Mouse (Mus musculus) spleen, postnatal 14 days (tissue): Measurements from ENCODE around the gene March6.

Source experiments
- DNase-seq, 2 experiments: peaks; one replicate each; pipeline ENCODE4 v3.0.0; 2021 to 2022; ENCODE audit warnings: low spot score in 2 of 2

Gene March6

GRCm38 (mm10) chr15:31530659-31531445 lies at the start of gene March6:
Gene March6 (minus strand): TSS chr15:31531053.
- peak; percentile 79 to 85 for DNase-seq

- no peak for DNase-seq
Measured at GRCm38 (mm10) chr15:31576076-31576475, 45.2 kb upstream of the March6 start.

- DNase-seq = no peak
Measured at GRCm38 (mm10) chr15:31573692-31574091, 42.8 kb upstream of the March6 start.

DNA sequence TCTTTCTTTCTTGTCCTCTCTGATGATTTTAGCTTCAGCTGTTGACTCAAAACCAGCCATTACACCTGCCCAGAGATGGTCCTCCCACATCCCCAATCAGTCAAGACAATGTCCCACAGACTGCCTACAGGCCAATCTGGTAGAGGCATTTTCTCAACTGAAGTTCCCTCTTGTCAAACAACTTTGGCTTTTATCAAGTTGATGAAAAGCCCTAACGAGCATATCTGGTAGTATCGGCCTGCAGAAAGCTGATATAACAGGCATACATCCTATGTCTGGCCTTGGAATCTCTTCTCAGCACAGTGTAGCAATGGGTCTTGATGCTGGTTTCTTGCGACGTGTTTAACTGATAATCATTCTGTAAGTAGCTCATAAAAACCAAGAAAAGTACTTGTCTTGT lies 42.4 kb upstream of the March6 start:
- no peak for DNase-seq

DNA sequence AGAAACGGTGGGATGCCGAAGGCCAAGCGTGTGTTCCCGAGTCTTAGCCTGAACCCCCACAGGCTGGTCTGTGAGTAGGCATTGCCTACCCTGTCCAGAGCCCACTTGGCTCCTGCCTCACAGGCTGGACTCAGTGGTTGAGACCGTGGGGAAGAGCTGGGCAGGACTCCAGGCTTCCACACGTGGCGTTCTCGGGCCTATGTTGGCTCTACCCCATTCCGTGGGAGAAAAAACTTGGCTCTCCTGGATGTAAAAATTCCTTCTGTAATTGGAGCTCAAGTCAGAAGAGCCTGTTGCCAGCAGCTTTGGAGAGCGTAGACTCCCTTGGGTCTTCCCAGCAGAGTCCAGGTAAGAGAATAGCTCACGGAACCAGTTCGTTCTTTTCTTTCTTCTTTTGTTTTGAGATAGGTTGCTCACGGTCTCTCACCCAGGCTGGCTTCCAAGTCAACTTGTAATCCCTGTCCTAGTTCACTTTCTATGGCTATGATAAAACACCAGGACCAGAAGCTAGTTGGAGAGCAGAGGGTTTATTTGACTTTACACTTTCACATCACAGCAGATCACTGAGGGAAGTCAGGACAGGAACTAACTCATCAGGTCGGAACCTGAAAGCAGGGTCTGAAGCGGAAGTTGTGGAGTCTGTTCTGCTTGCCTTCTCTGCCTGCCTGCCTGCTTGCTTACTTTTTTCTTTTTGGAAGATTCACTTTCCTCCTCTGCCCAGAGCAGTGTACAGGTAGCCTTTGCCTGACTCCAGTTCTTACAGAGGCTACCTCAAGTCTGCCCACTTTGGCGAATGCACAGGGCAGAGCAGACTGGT lies 41.3 kb upstream of the March6 start:
- no peak for DNase-seq

GRCm38 (mm10) chr15:31570959-31571358 lies 40.1 kb upstream of the March6 start:
- DNase-seq = no peak

GRCm38 (mm10) chr15:31569325-31570022 lies 38.6 kb upstream of the March6 start:
- DNase-seq = no peak

DNA sequence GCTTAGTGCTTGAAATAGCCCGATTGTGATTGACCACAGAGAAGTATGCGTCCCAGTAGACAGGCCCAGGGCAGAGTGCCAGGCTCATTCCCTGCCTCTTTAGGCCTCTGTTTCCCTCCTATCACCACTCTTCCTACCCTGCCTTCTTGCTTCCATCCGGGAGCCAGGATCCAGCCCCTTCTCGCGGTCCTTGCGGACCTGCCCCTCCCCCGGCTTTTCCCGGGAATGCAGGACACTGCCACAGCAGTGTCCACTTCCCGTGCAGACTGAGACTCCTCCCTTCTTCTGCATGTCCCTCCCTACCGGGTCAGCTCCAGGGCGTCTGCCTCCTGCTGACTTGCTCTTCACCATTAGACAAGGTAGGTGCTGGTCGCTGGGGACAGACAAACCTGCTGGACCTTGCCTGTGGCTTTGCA lies 37.7 kb upstream of the March6 start:
- no peak for DNase-seq

GRCm38 (mm10) chr15:31567431-31567830 lies 36.6 kb upstream of the March6 start:
- DNase-seq = no peak

GRCm38 (mm10) chr15:31565786-31566185 lies 34.9 kb upstream of the March6 start:
- no peak for DNase-seq

DNA sequence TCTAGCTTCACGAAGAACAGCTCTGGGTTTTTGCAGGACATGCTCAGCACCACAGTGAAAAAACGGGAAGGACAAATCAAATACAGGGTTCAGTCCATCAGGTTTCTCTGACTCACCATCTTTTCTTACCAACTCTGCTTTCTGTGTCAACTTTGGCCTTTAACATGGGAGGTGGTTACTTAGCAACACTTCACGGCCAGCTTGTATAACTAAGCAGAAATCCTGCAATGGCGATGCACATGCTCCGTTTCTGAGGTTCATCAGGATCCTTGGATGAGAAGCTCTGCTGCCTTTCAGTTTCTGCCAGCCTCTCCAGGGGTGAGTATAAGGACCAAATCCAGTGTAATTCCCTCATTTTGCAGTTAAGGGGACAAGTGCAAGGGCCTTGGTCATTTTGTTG lies 34.3 kb upstream of the March6 start, which contains the start of gene Cmbl:
TSS of gene Cmbl (plus strand) at position 206 of the 400 bp plus-strand sequence.
- DNase-seq = no peak

DNA sequence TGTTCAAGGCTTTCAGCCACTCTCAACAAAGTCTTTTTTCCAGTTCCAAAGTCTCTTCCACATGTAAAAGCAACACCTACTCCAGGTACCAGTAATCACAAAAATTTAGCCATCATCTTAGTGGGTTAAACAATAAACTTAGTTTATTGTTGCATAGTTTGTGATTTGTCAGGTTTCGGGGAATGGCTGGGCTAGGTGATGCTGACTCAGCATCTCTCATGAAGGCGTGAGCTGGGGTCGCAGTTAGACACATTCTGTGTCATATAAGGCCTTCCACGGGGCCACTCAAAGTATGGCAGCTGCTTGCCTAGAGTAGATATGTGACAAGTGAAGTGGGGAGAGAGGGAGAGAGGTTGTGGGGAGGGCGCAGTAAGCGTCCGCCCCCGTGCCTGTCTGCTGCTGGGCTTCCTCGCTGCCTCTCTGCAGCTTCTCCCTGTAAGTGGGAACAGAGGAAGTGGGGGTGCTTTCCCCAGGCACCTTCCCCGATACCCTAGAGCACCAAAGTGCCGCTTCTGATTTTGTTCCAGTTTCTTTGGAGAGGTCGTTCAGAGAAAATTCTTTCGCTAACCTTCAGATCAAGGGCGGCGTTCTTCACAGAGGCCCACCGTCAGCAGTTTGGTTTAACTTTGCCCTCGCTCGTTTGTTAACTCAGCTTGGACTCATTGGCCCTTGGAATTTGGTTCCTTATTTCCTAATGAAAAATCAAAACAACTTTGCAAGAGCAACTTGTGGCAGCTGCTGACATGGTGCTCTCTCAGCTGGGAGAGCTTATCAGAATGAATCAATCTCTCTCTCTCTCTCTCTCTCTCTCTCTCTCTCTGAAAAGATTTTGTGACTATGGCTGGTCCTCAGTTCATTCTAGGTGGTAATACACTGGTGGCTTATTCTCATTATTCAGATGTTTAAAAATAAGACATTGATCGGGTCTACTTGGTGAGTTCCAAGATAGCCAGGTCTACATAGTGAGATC lies 33.0 kb upstream of the March6 start:
- DNase-seq = no peak

DNA sequence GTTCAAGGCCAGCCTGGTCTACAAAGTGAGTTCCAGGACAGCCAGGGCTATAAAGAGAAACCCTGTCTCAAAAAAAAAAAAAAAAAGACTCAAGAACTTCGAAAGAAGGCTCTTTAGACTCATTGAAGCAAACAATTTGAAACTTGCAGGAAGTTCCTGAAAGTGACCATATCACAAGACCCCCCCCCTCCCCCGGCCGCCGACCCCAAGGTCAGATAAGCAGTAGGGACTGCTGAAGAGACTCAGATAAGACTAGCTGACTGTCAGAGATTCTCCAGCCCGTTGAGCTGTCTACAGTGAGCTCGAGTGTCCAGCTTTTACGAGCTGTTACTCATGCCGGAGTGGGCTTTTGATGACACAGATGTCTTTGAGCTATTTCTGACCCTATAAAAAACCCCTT lies 32.0 kb upstream of the March6 start:
- no peak for DNase-seq

DNA sequence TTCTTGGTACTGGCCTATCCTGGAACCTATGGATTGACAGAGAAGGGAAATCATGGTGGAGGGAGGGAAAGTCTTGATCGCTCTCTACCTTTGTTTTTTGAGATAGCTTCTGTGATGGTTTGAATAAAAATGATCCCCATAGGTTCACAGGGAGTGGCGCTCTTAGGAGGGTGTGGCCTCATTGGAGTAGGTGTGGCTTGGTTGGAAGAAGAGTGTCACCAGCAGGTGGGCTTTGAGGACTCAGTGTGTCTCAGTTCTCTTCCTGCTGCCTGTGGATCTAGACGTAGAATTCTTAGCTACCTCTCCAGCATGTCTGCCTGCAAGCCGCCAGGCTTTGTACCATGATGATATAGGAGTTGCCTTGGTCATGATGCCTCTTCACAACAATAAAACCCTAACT lies 31.1 kb upstream of the March6 start:
- no peak for DNase-seq

DNA sequence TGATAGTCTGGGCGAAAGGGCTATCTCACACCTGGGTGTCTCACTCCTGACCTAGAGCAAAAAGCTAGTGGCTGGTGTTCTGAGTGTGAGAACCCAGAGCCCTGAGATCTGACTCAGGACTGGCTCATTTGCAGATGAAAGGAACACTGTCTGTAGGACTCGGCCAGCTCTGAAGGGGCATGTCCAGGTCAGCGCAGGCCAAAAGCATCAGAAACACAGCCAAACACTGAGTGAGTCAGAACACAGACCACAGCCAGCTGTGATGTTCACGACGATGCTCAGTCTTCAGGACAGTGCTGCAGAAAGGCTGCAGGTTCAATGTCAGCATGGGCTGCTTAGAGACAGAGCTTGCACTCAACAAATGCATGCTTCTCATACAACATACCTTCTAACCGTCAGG lies 30.5 kb upstream of the March6 start:
- DNase-seq = no peak

GRCm38 (mm10) chr15:31554855-31555254 lies 24.0 kb upstream of the March6 start:
- no peak for DNase-seq

- no peak for DNase-seq
Measured at GRCm38 (mm10) chr15:31550381-31550780, 19.5 kb upstream of the March6 start.

GRCm38 (mm10) chr15:31547421-31547820 lies 16.6 kb upstream of the March6 start:
- DNase-seq = no peak

GRCm38 (mm10) chr15:31546291-31546690 lies 15.4 kb upstream of the March6 start:
- DNase-seq = no peak

DNA sequence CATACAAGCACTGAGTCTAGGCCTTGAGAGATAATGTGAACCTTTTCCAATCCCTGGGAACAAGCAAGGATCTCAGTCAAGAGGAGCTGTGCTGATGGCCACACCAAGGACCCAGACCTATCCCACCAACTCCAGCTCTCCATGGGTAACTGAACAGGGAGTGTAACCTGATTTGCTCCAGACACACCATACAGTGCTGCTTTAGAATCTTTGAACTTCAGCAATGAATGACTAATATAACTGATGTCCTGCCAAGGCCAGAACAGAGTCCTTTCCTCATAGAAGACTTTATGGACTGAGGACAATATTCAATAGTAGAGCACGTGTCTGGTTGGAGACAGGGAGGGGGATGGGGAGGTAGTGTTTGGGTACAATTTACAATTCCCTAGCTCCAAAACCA lies 14.2 kb upstream of the March6 start:
- no peak for DNase-seq

DNA sequence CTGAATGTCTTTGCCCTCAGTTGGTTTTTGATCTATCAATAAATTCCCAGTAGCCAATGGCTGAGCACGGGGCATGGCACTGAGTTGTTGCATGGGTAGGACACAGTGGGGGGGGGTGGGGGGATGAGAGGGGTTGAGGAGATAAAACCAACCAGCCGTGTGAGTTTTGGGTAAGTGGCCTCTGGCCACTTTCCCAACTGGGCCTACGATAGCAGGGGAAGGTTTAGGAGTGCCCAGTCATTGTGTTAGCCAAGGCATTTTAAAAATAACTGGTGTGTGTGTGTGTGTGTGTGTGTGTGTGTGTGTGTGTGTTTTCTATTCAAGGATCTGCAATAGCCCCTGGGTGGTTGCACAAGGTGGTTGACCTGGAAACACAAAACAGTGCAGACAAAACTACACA lies 12.4 kb upstream of the March6 start:
- no peak for DNase-seq
